Mouse (Mus musculus) hindbrain, embryonic 13.5 days (tissue): ENCODE measurements at regions not wholly inside any gene's neighbourhood (a gene's known extent, or its start where the extent isn't known, plus 50 kb on each side); places are given as distances from the start of the nearest gene placed in this dataset.

Experiments used
- ATAC-seq: fragments of 200-750 bp; cut with Nextera tagmentation; 2 replicates; pipeline ENCODE4 v1.8.0; 2017; ENCODE audit warnings: moderate TSS enrichment; ENCODE audit not compliant: low FRiP score
- H3K27ac ChIP-seq: fragments of 300-500 bp; sonication (generic); 2 replicates; pipeline ENCODE4 v1.5.1; 2015; ENCODE audit warnings: inconsistent platforms, mild to moderate bottlenecking, moderate library complexity
- H3K27me3 ChIP-seq: fragments of 300-500 bp; sonication (generic); 2 replicates; pipeline ENCODE4 v1.6.1; 2015; ENCODE audit warnings: mild to moderate bottlenecking, inconsistent platforms
- H3K36me3 ChIP-seq: fragments of 300-500 bp; sonication (generic); 2 replicates; pipeline ENCODE4 v1.6.1; 2015; ENCODE audit warnings: mild to moderate bottlenecking, inconsistent platforms
- H3K4me1 ChIP-seq: fragments of 300-500 bp; sonication (generic); replicated peaks from 2 replicates; pipeline ENCODE4 v1.6.1; 2015; ENCODE audit warnings: inconsistent platforms
- H3K4me2 ChIP-seq: fragments of 300-500 bp; sonication (generic); 2 replicates; pipeline ENCODE4 v1.6.1; 2015; ENCODE audit warnings: inconsistent platforms, mild to moderate bottlenecking, moderate library complexity
- H3K4me3 ChIP-seq: fragments of 300-500 bp; sonication (generic); 2 replicates; pipeline ENCODE4 v1.5.1; 2015; ENCODE audit warnings: mild to moderate bottlenecking, inconsistent platforms
- H3K9ac ChIP-seq: fragments of 300-500 bp; sonication (generic); 2 replicates; pipeline ENCODE4 v1.6.1; 2015; ENCODE audit warnings: mild to moderate bottlenecking, inconsistent platforms
- H3K9me3 ChIP-seq: fragments of 300-500 bp; sonication (generic); 2 replicates; pipeline ENCODE4 v1.6.1; 2016; ENCODE audit warnings: inconsistent platforms
- WGBS: fragments of 180-500 bp; shearing (Covaris S2); methylation state at CpG from one replicate; pipeline ENCODE4 v1.1.7; 2015; 5-methylcytosine and 5-hydroxymethylcytosine counted together

GRCm38 (mm10) chr16:70021436-70021835 lies 157.9 kb upstream of the Speer2 start:
- H3K4me3 ChIP-seq, result no peak overlapping the region
- no peaks in the 10 kb centered on the region for H3K4me1 ChIP-seq
- H3K27ac ChIP-seq, result no peak overlapping the region
- H3K27me3 ChIP-seq, result no peaks in the 10 kb centered on the region
- no peak overlapping the region for H3K9ac ChIP-seq
- no peaks in the 10 kb centered on the region for H3K9me3 ChIP-seq
- H3K4me2 ChIP-seq, result no peak overlapping the region
- no peaks in the 10 kb centered on the region for H3K36me3 ChIP-seq
- ATAC-seq, result no peak
- 90% methylated on average over 7 of the region's 7 CpGs for WGBS

- Histone ChIP-seq H3K9me3 (no peaks in the 10 kb centered on the region), H3K4me3 (no peak overlapping the region), H3K9ac (no peak overlapping the region), H3K4me2 (no peak overlapping the region), H3K36me3 (no peaks in the 10 kb centered on the region), H3K27me3 (no peaks in the 10 kb centered on the region), H3K4me1 (no peaks in the 10 kb centered on the region), H3K27ac (no peak overlapping the region)
- 81% methylated on average over 13 of the region's 13 CpGs for WGBS
- ATAC-seq, result no peak
These were observed 165.1 kb upstream of the Speer2 start for GRCm38 (mm10) chr16:70028649-70029048.

- no peak overlapping the region for H3K9ac ChIP-seq
- no peaks in the 10 kb centered on the region for H3K27me3 ChIP-seq
- no peaks in the 10 kb centered on the region for H3K36me3 ChIP-seq
- H3K9me3 ChIP-seq, result no peaks in the 10 kb centered on the region
- H3K4me1 ChIP-seq, result no peaks in the 10 kb centered on the region
- no peak overlapping the region for H3K4me2 ChIP-seq
- H3K4me3 ChIP-seq, result no peak overlapping the region
- no peak for ATAC-seq
- no peak overlapping the region for H3K27ac ChIP-seq
These were observed 182.0 kb upstream of the Speer2 start for GRCm38 (mm10) chr16:70045547-70045946.

- Histone ChIP-seq H3K27me3 (no peaks in the 10 kb centered on the region), H3K4me1 (no peaks in the 10 kb centered on the region), H3K36me3 (no peaks in the 10 kb centered on the region), H3K9me3 (no peaks in the 10 kb centered on the region), H3K9ac (no peak overlapping the region), H3K27ac (no peak overlapping the region), H3K4me2 (no peak overlapping the region), H3K4me3 (no peak overlapping the region)
- ATAC-seq, result no peak
- 71% methylated on average over 4 of the region's 4 CpGs for WGBS
These were observed 182.5 kb upstream of the Speer2 start for GRCm38 (mm10) chr16:70046009-70046408.

GRCm38 (mm10) chr16:70049850-70050249 lies 186.3 kb upstream of the Speer2 start:
- no peak overlapping the region for H3K4me2 ChIP-seq
- H3K4me1 ChIP-seq, result no peaks in the 10 kb centered on the region
- no peaks in the 10 kb centered on the region for H3K27me3 ChIP-seq
- H3K9ac ChIP-seq, result no peak overlapping the region
- H3K9me3 ChIP-seq, result no peaks in the 10 kb centered on the region
- no peak overlapping the region for H3K4me3 ChIP-seq
- no peak for ATAC-seq
- H3K27ac ChIP-seq, result no peak overlapping the region
- 51% methylated on average over 2 of the region's 2 CpGs for WGBS
- no peaks in the 10 kb centered on the region for H3K36me3 ChIP-seq

- Histone ChIP-seq H3K9ac (no peak overlapping the region), H3K27ac (no peak overlapping the region), H3K4me2 (no peak overlapping the region), H3K27me3 (no peaks in the 10 kb centered on the region), H3K9me3 (no peaks in the 10 kb centered on the region), H3K4me3 (no peak overlapping the region), H3K4me1 (no peaks in the 10 kb centered on the region), H3K36me3 (no peaks in the 10 kb centered on the region)
- ATAC-seq, result no peak
- 91% methylated on average over 4 of the region's 4 CpGs for WGBS
These were observed 207.9 kb upstream of the Speer2 start for GRCm38 (mm10) chr16:70071471-70071870.

- Histone ChIP-seq H3K27me3 (no peaks in the 10 kb centered on the region), H3K36me3 (no peaks in the 10 kb centered on the region), H3K4me1 (no peaks in the 10 kb centered on the region), H3K9me3 (no peaks in the 10 kb centered on the region), H3K4me3 (no peak overlapping the region), H3K27ac (no peak overlapping the region), H3K4me2 (no peak overlapping the region), H3K9ac (no peak overlapping the region)
- no peak for ATAC-seq
- WGBS, result 82% methylated on average over 2 of the region's 2 CpGs
These were observed 210.2 kb upstream of the Speer2 start for GRCm38 (mm10) chr16:70073740-70074139.

GRCm38 (mm10) chr16:70079497-70079896 lies 216.0 kb upstream of the Speer2 start:
- 88% methylated on average over 10 of the region's 10 CpGs for WGBS
- no peaks in the 10 kb centered on the region for H3K27me3 ChIP-seq
- no peak overlapping the region for H3K4me3 ChIP-seq
- ATAC-seq, result no peak
- no peak overlapping the region for H3K9ac ChIP-seq
- H3K4me2 ChIP-seq, result no peak overlapping the region
- no peaks in the 10 kb centered on the region for H3K4me1 ChIP-seq
- no peaks in the 10 kb centered on the region for H3K9me3 ChIP-seq
- no peak overlapping the region for H3K27ac ChIP-seq
- H3K36me3 ChIP-seq, result no peaks in the 10 kb centered on the region

- Histone ChIP-seq H3K4me3 (no peak overlapping the region), H3K4me1 (no peaks in the 10 kb centered on the region), H3K4me2 (no peak overlapping the region), H3K27me3 (no peaks in the 10 kb centered on the region), H3K9me3 (no peaks in the 10 kb centered on the region), H3K27ac (no peak overlapping the region), H3K36me3 (no peaks in the 10 kb centered on the region), H3K9ac (no peak overlapping the region)
- ATAC-seq, result no peak
- 66% methylated on average over 4 of the region's 4 CpGs for WGBS
These were observed 222.5 kb upstream of the Gbe1 start for GRCm38 (mm10) chr16:70091291-70091690.

GRCm38 (mm10) chr16:70091963-70092362 lies 221.8 kb upstream of the Gbe1 start:
- H3K36me3 ChIP-seq, result no peaks in the 10 kb centered on the region
- no peak overlapping the region for H3K4me3 ChIP-seq
- H3K9me3 ChIP-seq, result no peaks in the 10 kb centered on the region
- no peak overlapping the region for H3K9ac ChIP-seq
- no peak overlapping the region for H3K4me2 ChIP-seq
- WGBS, result 81% methylated on average over 5 of the region's 5 CpGs
- H3K4me1 ChIP-seq, result no peaks in the 10 kb centered on the region
- H3K27ac ChIP-seq, result no peak overlapping the region
- H3K27me3 ChIP-seq, result no peaks in the 10 kb centered on the region
- ATAC-seq, result no peak

GRCm38 (mm10) chr16:70093224-70093623 lies 220.5 kb upstream of the Gbe1 start:
- no peaks in the 10 kb centered on the region for H3K4me1 ChIP-seq
- H3K4me2 ChIP-seq, result no peak overlapping the region
- H3K36me3 ChIP-seq, result no peaks in the 10 kb centered on the region
- no peak for ATAC-seq
- H3K27ac ChIP-seq, result no peak overlapping the region
- H3K4me3 ChIP-seq, result no peak overlapping the region
- 22% methylated on average over 3 of the region's 3 CpGs for WGBS
- H3K27me3 ChIP-seq, result no peaks in the 10 kb centered on the region
- H3K9ac ChIP-seq, result no peak overlapping the region
- H3K9me3 ChIP-seq, result no peaks in the 10 kb centered on the region

- no peaks in the 10 kb centered on the region for H3K27me3 ChIP-seq
These were observed 218.5 kb upstream of the Gbe1 start for GRCm38 (mm10) chr16:70095221-70095620.

GRCm38 (mm10) chr16:70103791-70104378 lies 209.9 kb upstream of the Gbe1 start:
- Histone ChIP-seq H3K9ac (no peak overlapping the region), H3K27me3 (no peaks in the 10 kb centered on the region), H3K4me2 (no peak overlapping the region), H3K4me1 (no peaks in the 10 kb centered on the region), H3K9me3 (no peaks in the 10 kb centered on the region), H3K27ac (no peak overlapping the region), H3K36me3 (no peaks in the 10 kb centered on the region), H3K4me3 (no peak overlapping the region)
- WGBS, result 57% methylated on average over 6 of the region's 6 CpGs
- ATAC-seq, result no peak

More at GRCm38 (mm10) chr16:70095221-70095620, 218.5 kb upstream of the Gbe1 start:
- Histone ChIP-seq H3K4me1 (no peaks in the 10 kb centered on the region), H3K4me2 (no peak overlapping the region), H3K36me3 (no peaks in the 10 kb centered on the region), H3K27ac (no peak overlapping the region), H3K9me3 (no peaks in the 10 kb centered on the region), H3K9ac (no peak overlapping the region), H3K4me3 (no peak overlapping the region)
- no peak for ATAC-seq
- WGBS, result 98% methylated on average over 2 of the region's 2 CpGs
